Mouse (Mus musculus) liver, embryonic 14.5 days (tissue): ENCODE measurements at regions not wholly inside any gene's neighbourhood (a gene's known extent, or its start where the extent isn't known, plus 50 kb on each side); places are given as distances from the start of the nearest gene placed in this dataset.

Source experiments
- ATAC-seq: fragments of 200-750 bp; cut with Nextera tagmentation; 2 replicates; pipeline ENCODE4 v1.8.0; 2017; ENCODE audit warnings: moderate number of reproducible peaks, mild to moderate bottlenecking, moderate library complexity; ENCODE audit not compliant: insufficient read depth
- DNase-seq, 3 experiments: peaks; one replicate each; pipeline ENCODE4 v3.0.0-alpha.2; 2012 to 2013; ENCODE audit warnings: low read depth in 3 of 3, low spot score in 3 of 3
- H3K27ac ChIP-seq: fragments of 300-500 bp; sonication (generic); 2 replicates; pipeline ENCODE4 v1.5.1; 2014; ENCODE audit warnings: moderate library complexity, mild to moderate bottlenecking, control low read depth, inconsistent platforms
- H3K27me3 ChIP-seq: fragments of 300-500 bp; sonication (generic); 2 replicates; pipeline ENCODE4 v1.6.1; 2014; ENCODE audit warnings: mild to moderate bottlenecking, low read length, moderate library complexity; ENCODE audit not compliant: control insufficient read depth, insufficient read depth
- H3K36me3 ChIP-seq: fragments of 300-500 bp; sonication (generic); replicated peaks from 2 replicates; pipeline ENCODE4 v1.6.1; 2014; ENCODE audit warnings: low read depth; ENCODE audit not compliant: control insufficient read depth, insufficient read depth
- H3K4me1 ChIP-seq, 2 experiments: fragments of 200-500 bp in 1 of 2; fragments of 300-500 bp in 1 of 2; sonication (generic) in 1 of 2; replicated peaks; 2 replicates each; pipeline ENCODE4 v1.6.1; 2012 to 2014; ENCODE audit warnings: antibody characterized with exemption in 1 of 2, inconsistent platforms in 1 of 2, low read length in 1 of 2; ENCODE audit not compliant: control insufficient read depth in 2 of 2, insufficient read depth in 2 of 2
- H3K4me2 ChIP-seq: fragments of 300-500 bp; sonication (generic); 2 replicates; pipeline ENCODE4 v1.6.1; 2014; ENCODE audit warnings: low read depth, mild to moderate bottlenecking, control low read depth, moderate library complexity
- H3K4me3 ChIP-seq, 2 experiments: fragments of 200-500 bp in 1 of 2; fragments of 300-500 bp in 1 of 2; sonication (generic) in 1 of 2; 2 replicates each; pipeline ENCODE4 v1.5.1; 2012 to 2014; ENCODE audit warnings: low read depth in 2 of 2, low read length in 2 of 2, mild to moderate bottlenecking in 2 of 2, control low read depth in 1 of 2, inconsistent platforms in 1 of 2, moderate library complexity in 1 of 2; ENCODE audit not compliant: insufficient read depth in 1 of 2
- H3K9ac ChIP-seq: fragments of 300-500 bp; sonication (generic); replicated peaks from 2 replicates; pipeline ENCODE4 v1.6.1; 2014; ENCODE audit warnings: mild to moderate bottlenecking, control low read depth, moderate library complexity
- H3K9me3 ChIP-seq: fragments of 300-500 bp; sonication (generic); 2 replicates; pipeline ENCODE4 v1.6.1; 2016; ENCODE audit warnings: low read length, mixed read lengths; ENCODE audit not compliant: control insufficient read depth
- CTCF ChIP-seq: IDR thresholded peaks from 2 replicates; pipeline ENCODE4 v1.5.1; 2016; ENCODE audit warnings: antibody characterized with exemption, low read depth, control low read depth
- EP300 ChIP-seq: IDR thresholded peaks from 2 replicates; pipeline ENCODE4 v1.6.1; 2016; ENCODE audit warnings: antibody characterized with exemption, low read depth
- WGBS: fragments of 180-500 bp; shearing (Covaris S2); extraction: QIAGEN DNeasy Blood & Tissue Kit; methylation state at CpG from one replicate; pipeline ENCODE4 v1.1.7; 2014; ENCODE audit not compliant: insufficient replicate concordance; 5-methylcytosine and 5-hydroxymethylcytosine counted together

GRCm38 (mm10) chr12:119088666-119089065, 122.4 kb upstream of the Abcb5 start:
- TF ChIP-seq EP300 (no peak), CTCF (no peak)
- H3K27ac ChIP-seq: no peak overlapping the region
- no peak overlapping the region for H3K4me3 ChIP-seq
- no peaks in the 10 kb centered on the region for H3K36me3 ChIP-seq
- no peaks in the 10 kb centered on the region for H3K9me3 ChIP-seq
- no peak overlapping the region for H3K9ac ChIP-seq
- H3K4me2 ChIP-seq: no peak overlapping the region
- 53% methylated on average over 1 of the region's 1 CpGs for WGBS
- H3K4me1 ChIP-seq: no peaks in the 10 kb centered on the region
- DNase-seq (no peak), ATAC-seq (no peak)
- no peaks in the 10 kb centered on the region for H3K27me3 ChIP-seq

- H3K36me3 ChIP-seq: no peaks in the 10 kb centered on the region
- H3K4me3 ChIP-seq: no peak overlapping the region
- DNase-seq: no peak
- H3K9me3 ChIP-seq: no peaks in the 10 kb centered on the region
- H3K9ac ChIP-seq: no peak overlapping the region
- no peak for ATAC-seq
- TF ChIP-seq EP300 (no peak), CTCF (no peak)
- no peaks in the 10 kb centered on the region for H3K4me1 ChIP-seq
- no peak overlapping the region for H3K27ac ChIP-seq
- WGBS: 61% methylated on average over 2 of the region's 2 CpGs
- no peak overlapping the region for H3K4me2 ChIP-seq
- no peaks in the 10 kb centered on the region for H3K27me3 ChIP-seq
Measured at GRCm38 (mm10) chr12:119084814-119085213, 118.6 kb upstream of the Abcb5 start.

GRCm38 (mm10) chr12:119082781-119083180, 116.6 kb upstream of the Abcb5 start:
- DNase-seq (no peak), ATAC-seq (no peak)
- no peaks in the 10 kb centered on the region for H3K9me3 ChIP-seq
- no peaks in the 10 kb centered on the region for H3K27me3 ChIP-seq
- no peak overlapping the region for H3K4me2 ChIP-seq
- TF ChIP-seq CTCF (no peak), EP300 (no peak)
- H3K4me3 ChIP-seq: no peak overlapping the region
- H3K4me1 ChIP-seq: no peaks in the 10 kb centered on the region
- no peak overlapping the region for H3K9ac ChIP-seq
- H3K27ac ChIP-seq: no peak overlapping the region
- H3K36me3 ChIP-seq: no peaks in the 10 kb centered on the region

GRCm38 (mm10) chr12:119075825-119076224, 109.6 kb upstream of the Abcb5 start:
- no peak for ATAC-seq
- Histone ChIP-seq H3K4me3 (no peak overlapping the region), H3K27ac (no peak overlapping the region), H3K9ac (no peak overlapping the region), H3K4me1 (no peaks in the 10 kb centered on the region), H3K4me2 (no peak overlapping the region), H3K27me3 (no peaks in the 10 kb centered on the region), H3K36me3 (no peaks in the 10 kb centered on the region), H3K9me3 (no peaks in the 10 kb centered on the region)
- no peak for DNase-seq
- WGBS: 38% methylated on average over 1 of the region's 1 CpGs
- TF ChIP-seq EP300 (no peak), CTCF (no peak)

GRCm38 (mm10) chr12:119074742-119075478, 108.7 kb upstream of the Abcb5 start:
- H3K4me2 ChIP-seq: no peak overlapping the region
- H3K27me3 ChIP-seq: no peaks in the 10 kb centered on the region
- H3K4me3 ChIP-seq: no peak overlapping the region
- no peaks in the 10 kb centered on the region for H3K4me1 ChIP-seq
- H3K27ac ChIP-seq: no peak overlapping the region
- WGBS: 68% methylated on average over 2 of the region's 2 CpGs
- no peaks in the 10 kb centered on the region for H3K9me3 ChIP-seq
- H3K36me3 ChIP-seq: no peaks in the 10 kb centered on the region
- H3K9ac ChIP-seq: no peak overlapping the region
- ATAC-seq: no peak
- DNase-seq: no peak
- TF ChIP-seq EP300 (no peak), CTCF (no peak)
